Mouse (Mus musculus) heart, embryonic 15.5 days (tissue): Measurements from ENCODE around the gene Nkapl. TPM values are rescaled to one million over a fixed set of nuclear protein-coding genes. Genes with fewer than 3 reads are reported as not detected.

Experiments
- ATAC-seq: fragments of 200-750 bp; cut with Nextera tagmentation; replicated peaks from 2 replicates; pipeline ENCODE4 v1.8.0; 2017; ENCODE audit warnings: low read depth, moderate TSS enrichment; ENCODE audit not compliant: insufficient number of reproducible peaks, insufficient read depth, low FRiP score
- H3K27ac ChIP-seq: fragments of 300-500 bp; sonication (generic); 2 replicates; pipeline ENCODE4 v1.5.1; 2015; ENCODE audit warnings: mild to moderate bottlenecking, inconsistent platforms
- H3K27me3 ChIP-seq: fragments of 300-500 bp; sonication (generic); 2 replicates; pipeline ENCODE4 v1.6.1; 2015; ENCODE audit warnings: inconsistent platforms
- H3K36me3 ChIP-seq: fragments of 300-500 bp; sonication (generic); 2 replicates; pipeline ENCODE4 v1.6.1; 2015; ENCODE audit warnings: mild to moderate bottlenecking, inconsistent platforms
- H3K4me1 ChIP-seq: fragments of 300-500 bp; sonication (generic); replicated peaks from 2 replicates; pipeline ENCODE4 v1.6.1; 2015; ENCODE audit warnings: inconsistent platforms
- H3K4me2 ChIP-seq: fragments of 300-500 bp; sonication (generic); 2 replicates; pipeline ENCODE4 v1.6.1; 2015; ENCODE audit warnings: inconsistent platforms, mild to moderate bottlenecking, moderate library complexity
- H3K4me3 ChIP-seq: fragments of 300-500 bp; sonication (generic); 2 replicates; pipeline ENCODE4 v1.5.1; 2015; ENCODE audit warnings: mild to moderate bottlenecking, inconsistent platforms
- H3K9ac ChIP-seq: fragments of 300-500 bp; sonication (generic); 2 replicates; pipeline ENCODE4 v1.6.1; 2015; ENCODE audit warnings: mild to moderate bottlenecking, inconsistent platforms
- H3K9me3 ChIP-seq: fragments of 300-500 bp; sonication (generic); replicated peaks from 2 replicates; pipeline ENCODE4 v1.6.1; 2016; ENCODE audit warnings: inconsistent platforms
- WGBS: fragments of 180-500 bp; shearing (Covaris S2); methylation state at CpG from one replicate; pipeline ENCODE4 v1.1.7; 2015; ENCODE audit warnings: mixed read lengths; 5-methylcytosine and 5-hydroxymethylcytosine counted together
- microRNA counts: library from miRNA; unstranded; fragments of <30 nt; microRNA quantifications from one replicate; lab custom pipeline; 2016
- microRNA-seq: library from miRNA; unstranded; fragments of <30 nt; microRNA quantifications from one replicate; pipeline ENCODE4, GENCODE M21; 2016
- polyA plus RNA-seq: library from polyadenylated mRNA; unstranded; fragments of >200 nt; fragmentation: Nextera tagmentation; extraction: Ambion mirVana; gene quantifications from 2 replicates; pipeline ENCODE4 v1.2.1, GENCODE M21; 2015

Nkapl gene
- polyA plus RNA-seq, 1 experiment from 2014 or later: 1.5 TPM

DNA sequence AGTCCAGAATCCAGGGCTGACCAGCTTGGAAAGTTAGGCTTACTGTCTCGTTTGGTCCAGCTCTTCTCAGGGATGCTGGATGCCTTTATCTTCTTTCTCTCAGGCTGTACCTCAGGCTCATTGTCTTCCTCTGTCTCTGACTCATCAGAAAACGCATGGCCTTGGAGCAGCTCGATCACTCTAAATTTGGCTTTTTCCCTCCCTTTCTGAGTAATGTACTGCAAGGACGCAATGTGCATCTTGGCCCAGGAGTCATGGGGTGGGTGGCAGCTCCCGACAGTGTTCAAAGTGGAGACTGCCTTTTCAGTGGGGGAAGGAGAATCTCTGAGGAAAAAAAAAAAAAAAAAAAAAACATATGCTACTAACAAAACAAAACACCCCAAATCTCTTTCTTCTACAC is 45.0 kb downstream of the Nkapl start:
- Histone ChIP-seq H3K4me2 (no peak overlapping the region), H3K9me3 (no peaks in the 10 kb centered on the region), H3K27me3 (no peaks in the 10 kb centered on the region), H3K36me3 (no peaks in the 10 kb centered on the region), H3K9ac (no peak overlapping the region), H3K4me1 (peaks cover 4% of the 10 kb centered on the region), H3K4me3 (no peak overlapping the region), H3K27ac (no peak overlapping the region)
- WGBS: 60% methylated on average over 5 of the region's 5 CpGs
- ATAC-seq: no peak

- Histone ChIP-seq H3K4me2 (no peak overlapping the region), H3K4me1 (peaks cover 13% of the 10 kb centered on the region), H3K9ac (no peak overlapping the region), H3K27me3 (no peaks in the 10 kb centered on the region), H3K9me3 (no peaks in the 10 kb centered on the region), H3K36me3 (no peaks in the 10 kb centered on the region), H3K4me3 (no peak overlapping the region), H3K27ac (no peak overlapping the region)
- WGBS: 28% methylated on average over 6 of the region's 6 CpGs
- ATAC-seq: no peak
These were observed 49.4 kb downstream of the Nkapl start for GRCm38 (mm10) chr13:21418865-21419264.

DNA sequence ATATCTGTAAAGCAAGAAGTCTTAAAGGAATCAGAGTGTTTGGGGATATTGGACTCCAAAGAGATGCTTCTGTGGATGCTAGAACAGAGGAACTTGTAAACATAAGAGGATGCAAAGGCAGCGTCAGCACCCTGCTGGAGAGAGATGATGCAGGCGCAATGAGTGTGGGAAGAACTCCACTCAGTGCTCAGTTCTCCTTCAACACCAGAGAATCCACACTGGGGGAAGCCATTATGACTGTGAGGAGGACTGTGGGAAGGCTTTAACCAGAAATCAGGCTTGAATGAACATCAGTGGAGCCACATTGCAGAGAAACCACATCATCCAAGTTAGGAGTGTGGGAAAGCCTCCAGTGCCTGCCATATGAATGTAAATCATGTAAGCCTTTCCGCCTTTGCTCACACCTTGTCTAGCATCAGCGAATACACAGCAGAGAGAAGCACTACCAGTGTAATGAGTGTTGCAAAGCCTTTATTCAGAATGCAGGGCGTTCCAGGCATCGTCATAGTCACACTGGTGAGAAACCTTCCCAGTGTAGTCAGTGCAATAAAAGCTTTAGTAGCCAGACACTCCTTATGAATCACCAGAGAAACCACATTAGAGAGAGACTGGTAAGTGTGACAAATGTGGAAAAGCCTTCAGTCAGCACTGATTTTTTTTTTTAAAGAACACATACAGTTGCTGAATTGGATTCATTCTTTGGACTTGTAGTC is 50.9 kb downstream of the Nkapl start:
- H3K9ac ChIP-seq: no peak overlapping the region
- no peaks in the 10 kb centered on the region for H3K36me3 ChIP-seq
- peaks cover 13% of the 10 kb centered on the region for H3K4me1 ChIP-seq
- H3K27ac ChIP-seq: no peak overlapping the region
- 80% methylated on average over 6 of the region's 6 CpGs for WGBS
- no peak overlapping the region for H3K4me3 ChIP-seq
- no peak for ATAC-seq
- no peaks in the 10 kb centered on the region for H3K9me3 ChIP-seq
- no peak overlapping the region for H3K4me2 ChIP-seq
- H3K27me3 ChIP-seq: no peaks in the 10 kb centered on the region

MicroRNA genes within 50 kb of the gene (microRNA counts, 519-probe panel; counts per million panel counts)
- microRNA mmu-miR-1896 (lab: Ali Mortazavi, UCI): 2,936 counts per million, percentile 71 among the panel's probes with 10 or more counts

Small RNA genes lying within 50 kb of the gene (microRNA-seq; reads per million reads assigned to microRNA genes)
- not detected for gene Mir1896

Other genes starting within 250 kb of the Nkapl start
- not detected in 2 replicates for gene Gpx5, start 175.8 kb downstream of the Nkapl start, polyA plus RNA-seq
- gene Gpx6, start 156.4 kb downstream of the Nkapl start, polyA plus RNA-seq: not detected in 2 replicates
- gene Olfr1367, start 121.6 kb downstream of the Nkapl start, polyA plus RNA-seq: not detected in 2 replicates
- gene Zscan12, start 105.7 kb downstream of the Nkapl start, polyA plus RNA-seq: 6.5 and 8.7 TPM in 2 replicates
- 65.7 and 71.5 TPM in 2 replicates for gene Zkscan3, start 65.8 kb downstream of the Nkapl start, polyA plus RNA-seq
- gene Pgbd1, start 27.5 kb downstream of the Nkapl start, polyA plus RNA-seq: 2.9 and 3.3 TPM in 2 replicates
- gene Zscan26, start 14.8 kb downstream of the Nkapl start, polyA plus RNA-seq: 26.6 and 27.0 TPM in 2 replicates
- 1.4 and 2.2 TPM in 2 replicates for gene Zkscan4, start 10.4 kb upstream of the Nkapl start, polyA plus RNA-seq
- gene Gm10065, start 10.9 kb upstream of the Nkapl start, polyA plus RNA-seq: not detected in 2 replicates
- gene AK157302, start 26.7 kb upstream of the Nkapl start, polyA plus RNA-seq: 0.71 and 0.76 TPM in 2 replicates
- 15.7 and 17.9 TPM in 2 replicates for gene Gm11273, start 32.9 kb upstream of the Nkapl start, polyA plus RNA-seq
- 3.5 and 4.0 TPM in 2 replicates for gene Zkscan8, start 62.6 kb upstream of the Nkapl start, polyA plus RNA-seq
- gene Olfr1366, start 74.3 kb upstream of the Nkapl start, polyA plus RNA-seq: 0.10 TPM in 1 of 2 replicates, not detected in the other
- gene Olfr1535, start 91.4 kb upstream of the Nkapl start, polyA plus RNA-seq: not detected in 2 replicates
- not detected in 2 replicates for gene Olfr1364, start 113.2 kb upstream of the Nkapl start, polyA plus RNA-seq
- not detected in 2 replicates for gene Olfr1362, start 145.5 kb upstream of the Nkapl start, polyA plus RNA-seq
- gene Olfr11, start 174.0 kb upstream of the Nkapl start, polyA plus RNA-seq: not detected in 2 replicates
- gene Olfr1361, start 194.9 kb upstream of the Nkapl start, polyA plus RNA-seq: not detected in 2 replicates
- gene Olfr1360, start 208.9 kb upstream of the Nkapl start, polyA plus RNA-seq: not detected in 2 replicates
- not detected in 2 replicates for gene Olfr1359, start 229.6 kb upstream of the Nkapl start, polyA plus RNA-seq
- 0.47 and 1.3 TPM in 2 replicates for gene Hist1h2bl, start 247.6 kb upstream of the Nkapl start, polyA plus RNA-seq
- gene Hist1h2ai, start 247.9 kb upstream of the Nkapl start, polyA plus RNA-seq: 9.9 and 11.4 TPM in 2 replicates
- gene Hist1h3h, start 249.2 kb upstream of the Nkapl start, polyA plus RNA-seq: 1.5 and 5.4 TPM in 2 replicates